Mouse (Mus musculus): ENCODE data around the gene Rpl39. TPM values are rescaled to one million over a fixed set of nuclear protein-coding genes. Genes with fewer than 3 reads are reported as not detected.
A peak's percentile ranks its signal among the peaks of the same experiment; 100 is the strongest.
"Not testable (repeated sequence)": the region's sequence is repeated elsewhere in the genome, so short reads cannot be mapped to it uniquely, and the experiment has no call there.

Rpl39 gene
- 1,000 to 10,000 TPM in 1 of 2 experiments, 100 to 1,000 TPM in 1; 487 to 1,066 TPM for polyA plus RNA-seq (2017; shearing (Covaris generic))

DNA sequence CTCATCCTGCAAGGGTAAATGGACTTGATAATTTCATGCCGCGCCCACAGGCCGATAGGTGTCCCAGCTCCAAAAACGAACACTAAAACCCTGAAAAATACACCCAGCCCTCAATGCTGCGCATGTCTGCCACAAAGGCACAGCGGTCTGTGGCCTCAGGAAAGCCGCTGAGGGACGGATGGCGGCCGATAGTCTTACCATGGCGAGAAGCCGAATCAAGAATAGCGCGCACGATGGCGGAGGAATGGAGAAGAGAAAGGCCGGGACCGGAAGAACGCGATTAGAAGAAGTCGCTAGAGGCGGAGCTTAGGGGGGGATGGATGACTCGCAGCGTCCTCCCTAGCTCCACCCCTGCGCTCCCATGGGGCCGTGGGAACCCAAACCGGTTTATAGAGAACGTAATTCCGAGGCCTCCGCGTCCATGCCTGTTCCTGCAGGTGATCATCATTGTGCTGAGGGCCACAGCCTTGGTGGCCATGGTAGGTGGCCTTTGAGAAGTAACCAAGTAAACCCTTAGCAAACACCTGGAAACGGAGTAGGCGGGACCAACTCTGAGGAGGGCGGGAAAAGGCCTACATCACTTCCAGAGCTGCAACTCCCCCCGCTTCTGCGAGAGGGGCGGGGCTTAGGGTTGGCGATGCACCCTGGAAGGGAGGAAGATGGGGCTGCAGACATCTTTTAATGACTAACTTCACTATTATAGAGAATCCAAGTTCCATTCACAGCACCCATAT is at the start of gene Rpl39:
Rpl39 (minus strand) TSS at position 476 of the 734 bp plus-strand sequence.
- ATAC-seq, result peak; percentile 91

DNA sequence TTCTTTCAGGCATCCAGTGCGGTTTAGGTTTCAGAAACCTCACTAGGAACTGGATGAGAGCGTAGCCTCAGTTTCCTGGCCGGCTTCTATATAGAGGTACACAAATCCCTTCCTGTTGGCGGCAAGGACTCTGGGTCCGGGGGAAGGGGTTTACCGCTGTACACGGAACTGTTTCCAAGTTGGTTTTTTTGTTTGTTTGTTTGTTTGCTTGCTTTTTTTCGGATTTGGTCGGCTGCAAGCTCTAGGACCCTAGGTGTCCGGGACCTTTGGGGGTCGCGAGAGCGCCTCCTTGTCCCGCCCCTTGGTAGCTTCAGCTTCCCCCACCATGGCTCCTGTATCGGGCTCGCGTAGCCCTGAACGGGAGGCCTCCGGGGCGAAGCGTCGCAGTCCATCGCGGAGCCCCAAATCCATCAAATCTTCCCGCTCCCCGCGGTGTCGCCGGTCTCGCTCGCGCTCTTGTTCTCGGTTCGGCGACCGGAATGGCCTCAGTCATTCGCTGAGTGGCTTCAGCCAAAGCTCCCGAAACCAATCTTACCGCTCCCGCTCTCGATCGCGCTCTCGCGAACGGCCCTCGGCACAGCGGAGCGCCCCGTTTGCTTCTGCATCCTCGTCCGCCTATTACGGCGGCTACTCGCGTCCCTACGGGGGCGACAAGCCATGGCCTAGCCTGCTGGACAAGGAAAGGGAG is 41.6 kb upstream of the Rpl39 start, which contains the start of gene Nkap:
Nkap (plus strand) TSS at position 125 of the 688 bp plus-strand sequence.
- ATAC-seq, result peak; percentile 92

DNA sequence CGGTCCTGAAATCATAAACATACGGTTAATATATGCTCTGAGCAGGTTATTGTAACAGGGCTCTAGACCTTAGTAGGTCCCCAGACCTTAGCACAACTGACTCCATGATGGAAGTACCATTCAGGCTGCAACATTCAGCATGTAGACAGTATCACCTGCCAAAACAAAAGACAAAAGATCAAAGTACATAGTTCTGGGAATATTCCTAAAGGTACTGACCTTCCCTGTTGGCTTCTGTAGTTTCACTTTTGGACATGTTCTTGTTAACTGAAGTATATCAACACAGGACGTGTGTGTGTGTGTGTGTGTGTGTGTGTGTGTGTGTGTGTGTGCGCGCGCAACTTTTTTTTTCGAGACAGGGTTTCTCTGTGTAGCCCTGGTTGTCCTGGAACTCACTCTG is 40.3 kb upstream of the Rpl39 start:
- ATAC-seq, result no peak

DNA sequence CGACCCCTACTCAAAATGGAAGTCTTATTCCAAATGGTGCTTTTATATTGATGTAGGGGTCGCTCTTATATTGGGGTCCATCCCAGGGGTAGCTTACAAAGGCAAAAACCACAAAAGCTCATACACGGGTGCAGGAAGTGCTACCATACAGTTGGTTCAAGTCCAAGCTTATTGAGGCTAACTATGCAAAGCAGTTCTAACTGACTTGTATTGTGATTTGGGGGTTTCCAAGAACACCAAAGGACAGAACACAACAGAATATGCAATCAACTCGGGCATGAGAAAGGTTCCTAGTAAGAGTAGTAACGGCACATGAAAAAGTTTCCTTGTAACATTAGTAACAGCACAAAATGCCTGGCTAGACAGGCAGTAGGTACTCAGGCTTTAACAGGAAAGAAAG is 35.0 kb upstream of the Rpl39 start:
- ATAC-seq, result no peak

DNA sequence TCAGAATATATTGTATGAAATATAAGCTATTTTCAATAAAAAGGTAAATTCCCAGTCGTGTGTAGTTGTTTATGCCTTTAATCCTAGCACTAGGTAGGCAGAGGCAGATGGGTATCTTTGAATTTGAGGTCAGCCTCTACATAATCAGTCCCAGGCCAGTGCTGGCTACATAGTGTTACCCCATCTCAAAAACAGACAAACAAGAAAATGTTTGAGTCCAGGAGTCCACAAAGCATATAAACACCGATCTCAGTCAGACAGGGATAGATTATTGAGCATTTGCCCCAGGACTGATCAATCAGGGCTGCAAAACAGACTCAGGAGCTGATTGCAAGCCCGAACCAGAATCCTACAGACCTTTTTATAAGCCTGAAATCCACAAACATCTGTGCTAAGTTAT is 34.4 kb upstream of the Rpl39 start:
- ATAC-seq, result no peak

DNA sequence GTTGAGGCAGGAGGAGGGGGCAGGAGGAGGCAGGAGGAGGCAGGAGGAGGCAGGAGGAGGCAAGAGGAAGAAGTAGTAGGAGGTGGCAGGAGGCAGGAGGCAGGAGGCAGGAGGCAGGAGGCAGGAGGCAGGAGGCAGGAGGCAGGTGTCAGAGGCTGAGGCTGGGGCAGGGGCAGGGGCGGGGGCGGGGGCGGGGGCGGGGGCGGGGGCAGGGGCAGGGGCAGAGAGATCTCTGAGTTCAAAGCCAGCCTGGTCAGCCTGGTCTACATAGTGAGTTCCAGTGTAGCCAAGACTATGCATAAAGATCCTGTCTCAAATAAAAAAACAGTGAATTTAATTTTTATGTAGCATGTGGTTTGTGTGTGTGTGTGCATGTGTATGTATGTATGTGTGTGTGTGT is 31.9 kb upstream of the Rpl39 start:
- no peak for ATAC-seq

DNA sequence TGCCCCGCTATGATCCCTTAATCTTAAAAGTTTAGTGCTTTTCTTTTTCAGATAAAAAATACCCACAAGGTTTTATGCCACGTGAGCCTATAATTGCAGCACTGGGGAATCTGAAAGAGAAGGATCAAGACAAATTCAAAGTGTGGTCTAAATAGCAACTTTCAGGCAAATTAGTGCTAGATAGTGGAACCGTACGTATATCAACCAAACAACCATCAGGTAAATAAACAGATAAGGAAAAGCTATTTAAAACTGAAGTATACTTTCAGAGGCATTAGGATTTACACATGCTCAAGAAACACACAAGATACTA is 25.6 kb upstream of the Rpl39 start:
- ATAC-seq, result no peak

DNA sequence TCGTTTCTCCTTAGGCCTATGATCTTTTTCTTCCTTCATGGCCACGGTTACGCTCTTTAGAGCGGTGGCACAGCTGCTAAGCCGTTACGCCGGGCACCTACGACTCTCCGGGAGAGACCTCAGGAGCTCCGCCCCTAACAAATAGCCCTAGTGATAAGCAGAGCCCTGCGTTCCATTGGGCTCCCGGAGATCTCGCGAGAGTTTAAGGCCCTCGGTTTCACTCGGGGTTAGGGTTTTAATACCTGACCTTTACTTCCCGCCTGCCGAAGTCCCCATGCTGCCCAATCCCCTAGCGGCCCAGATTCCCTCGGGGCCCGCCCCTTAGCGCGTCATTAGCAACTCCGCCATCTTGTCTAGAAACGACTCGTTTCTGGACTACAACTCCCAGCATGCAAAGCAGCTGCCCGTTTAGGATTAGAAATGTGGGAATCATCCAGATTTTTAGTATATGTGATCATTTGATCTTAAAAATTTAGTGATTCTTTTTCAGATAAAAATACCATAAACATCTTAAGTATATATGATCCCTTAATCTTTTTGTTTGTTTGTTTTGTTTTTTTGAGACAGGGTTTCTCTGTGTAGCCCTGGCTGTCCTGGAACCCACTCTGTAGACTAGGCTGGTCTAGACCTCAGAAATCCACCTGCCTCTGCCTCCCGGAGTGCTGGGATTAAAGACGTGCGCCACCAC is 25.1 kb upstream of the Rpl39 start, which contains the start of gene Upf3b:
Upf3b (minus strand) TSS at position 130 of the 688 bp plus-strand sequence.
- ATAC-seq, result peak; percentile 97

DNA sequence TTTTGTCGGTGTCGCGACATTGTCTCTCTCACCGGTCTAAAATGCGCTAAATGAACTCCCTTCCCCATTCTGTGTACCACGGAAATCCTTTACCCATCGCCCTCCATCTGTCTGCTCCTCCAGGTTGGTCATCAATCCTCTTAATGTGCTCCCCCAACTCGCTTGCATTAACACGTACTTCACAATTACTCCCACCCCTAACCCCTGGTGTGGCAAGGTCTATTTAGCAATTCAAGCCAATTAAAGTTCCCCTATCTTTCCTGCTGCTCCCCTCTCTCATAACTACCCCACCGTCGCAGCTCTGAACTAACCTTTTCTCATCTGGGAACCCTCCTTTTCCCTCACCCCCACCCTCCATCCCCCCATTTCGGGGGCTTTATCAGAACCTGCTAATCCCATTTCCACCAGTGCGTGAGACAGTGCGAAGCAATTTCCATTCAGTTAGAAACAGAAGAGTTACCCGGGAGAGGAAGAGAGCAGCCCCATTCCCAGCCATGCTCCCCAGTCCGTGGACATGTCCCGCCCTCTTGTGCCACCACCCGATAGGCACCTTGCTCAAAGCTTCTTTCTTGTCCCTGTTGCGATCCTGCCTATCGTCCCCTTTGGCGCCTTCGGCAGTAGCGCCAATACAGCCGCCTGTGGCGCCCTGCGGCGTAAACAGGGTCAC is 24.5 kb upstream of the Rpl39 start:
- ATAC-seq, result peak; percentile 48

DNA sequence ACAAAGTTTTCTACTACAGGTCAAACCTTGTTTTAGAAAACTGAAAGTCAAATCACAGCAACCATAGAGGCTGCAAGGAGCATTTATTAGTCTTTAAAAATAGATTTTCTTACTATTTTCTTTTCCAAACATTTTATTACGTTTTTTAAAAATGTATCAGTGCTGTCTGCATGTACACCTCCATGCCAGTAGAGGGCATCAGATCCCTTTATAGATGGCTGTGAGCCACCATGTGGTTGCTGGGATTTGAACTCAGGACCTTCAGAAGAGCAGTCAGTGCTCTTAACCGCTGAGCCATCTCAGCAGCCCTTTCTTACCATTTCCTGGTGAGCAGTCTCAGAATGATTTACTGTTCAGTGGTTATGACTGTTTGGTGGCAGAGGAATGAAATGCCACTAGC is 18.6 kb upstream of the Rpl39 start:
- ATAC-seq, result no peak

DNA sequence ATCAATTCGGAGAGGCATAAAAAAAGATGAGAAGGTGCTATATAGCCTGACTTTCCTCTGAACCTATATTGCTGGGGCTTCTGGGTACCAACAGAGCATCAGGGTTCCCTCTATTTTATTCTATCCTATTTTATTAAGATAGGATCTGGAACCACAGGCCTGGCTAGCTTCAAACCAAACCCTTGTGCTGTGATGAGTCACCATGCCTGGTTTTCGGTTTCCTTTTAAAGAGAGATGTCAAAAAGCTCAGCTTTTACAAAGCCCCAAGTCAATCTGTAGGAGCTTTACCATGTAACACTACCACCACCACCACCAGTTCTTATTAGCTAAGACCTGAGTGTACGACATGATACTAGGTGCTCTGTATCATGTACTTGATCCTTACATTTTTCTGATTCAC is 13.5 kb upstream of the Rpl39 start:
- ATAC-seq, result no peak

DNA sequence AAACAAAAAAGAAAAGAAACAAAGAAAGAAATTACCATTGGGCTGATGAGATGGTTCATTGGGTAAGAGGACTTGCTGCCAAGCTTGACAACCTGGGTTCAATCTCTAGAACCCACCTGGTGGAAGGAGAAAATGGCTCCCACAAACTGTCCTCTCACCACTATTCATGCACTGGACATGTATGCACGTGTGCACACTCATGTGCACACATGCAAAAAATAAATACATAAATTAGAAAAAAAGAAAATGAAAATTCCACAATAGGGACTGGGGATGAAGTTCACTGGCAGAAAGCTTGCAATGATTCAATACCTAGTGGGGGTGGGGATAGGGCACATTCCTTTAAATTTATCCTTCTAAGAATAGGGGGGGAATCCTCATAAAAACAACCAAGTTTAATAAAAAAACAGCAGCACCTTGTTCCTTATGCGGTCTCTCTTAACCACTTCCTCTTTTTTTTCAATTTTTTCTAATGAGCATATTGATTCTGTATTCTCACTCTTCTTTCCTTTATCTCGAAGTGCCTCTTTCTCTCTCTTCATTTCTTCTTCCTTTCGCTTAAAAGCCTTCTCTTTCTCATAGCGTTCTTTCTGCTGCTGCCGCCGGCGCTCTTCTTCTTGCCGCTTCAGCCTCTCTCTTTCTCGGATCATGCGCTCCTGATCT is 10.0 kb upstream of the Rpl39 start:
- ATAC-seq, result peak; percentile 35

DNA sequence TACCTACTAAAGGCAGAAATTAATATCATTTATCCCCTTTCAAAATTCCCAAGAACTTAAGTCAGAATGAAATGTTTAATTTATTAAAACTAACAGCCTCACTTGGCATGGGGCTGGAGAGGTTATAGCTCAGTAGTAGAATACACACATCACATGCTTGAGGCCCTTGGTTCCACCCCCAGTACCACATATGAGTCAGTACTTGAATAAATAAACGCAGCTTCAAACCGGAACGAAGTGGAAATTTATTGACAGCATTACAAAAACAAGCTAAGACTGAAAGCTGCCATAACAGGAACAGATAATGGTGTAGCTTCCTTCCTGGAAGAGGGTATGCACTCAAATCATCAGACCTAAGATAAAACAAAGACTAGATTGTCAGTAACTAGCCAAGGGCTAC is 6.3 kb upstream of the Rpl39 start:
- peak; percentile 89 for ATAC-seq

DNA sequence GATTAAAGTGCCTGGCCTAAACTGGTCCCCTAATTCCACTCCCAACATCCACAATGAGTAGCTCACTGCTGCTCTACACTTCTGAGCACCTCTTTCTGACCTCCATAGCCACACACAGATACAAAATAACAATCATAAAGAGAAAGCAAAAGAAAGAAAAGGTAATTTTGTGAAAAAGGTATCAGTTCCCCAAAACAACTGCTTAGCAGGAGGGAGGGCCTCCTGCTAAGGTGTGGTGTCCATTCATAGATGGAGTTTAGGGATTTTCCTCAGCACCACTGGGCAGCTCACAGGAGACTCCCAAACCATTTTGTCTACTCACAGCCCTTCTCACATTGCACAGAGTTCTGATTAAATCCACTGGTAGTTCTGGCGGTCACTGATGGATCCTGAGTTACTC is 3.6 kb upstream of the Rpl39 start:
- no peak for ATAC-seq

DNA sequence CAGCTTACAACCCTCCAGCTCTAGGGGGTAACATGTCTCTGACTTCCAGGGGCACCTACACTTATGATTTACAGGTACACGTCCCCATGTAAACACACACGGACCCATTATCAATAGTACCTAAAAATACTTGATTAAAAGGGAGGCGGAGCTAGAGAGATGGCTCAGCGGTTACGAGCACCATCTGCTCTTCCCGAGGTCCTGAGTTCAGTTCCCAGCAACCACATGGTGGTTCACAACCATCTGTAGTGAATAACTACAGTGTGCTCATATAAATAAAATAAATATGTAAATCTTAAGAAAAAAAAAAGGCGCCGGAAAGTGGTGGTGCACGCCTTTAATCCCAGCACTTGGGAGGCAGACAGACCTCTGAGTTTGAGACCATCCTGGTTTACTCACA is 463 bp upstream of the Rpl39 start:
- peak; percentile 35 for ATAC-seq

DNA sequence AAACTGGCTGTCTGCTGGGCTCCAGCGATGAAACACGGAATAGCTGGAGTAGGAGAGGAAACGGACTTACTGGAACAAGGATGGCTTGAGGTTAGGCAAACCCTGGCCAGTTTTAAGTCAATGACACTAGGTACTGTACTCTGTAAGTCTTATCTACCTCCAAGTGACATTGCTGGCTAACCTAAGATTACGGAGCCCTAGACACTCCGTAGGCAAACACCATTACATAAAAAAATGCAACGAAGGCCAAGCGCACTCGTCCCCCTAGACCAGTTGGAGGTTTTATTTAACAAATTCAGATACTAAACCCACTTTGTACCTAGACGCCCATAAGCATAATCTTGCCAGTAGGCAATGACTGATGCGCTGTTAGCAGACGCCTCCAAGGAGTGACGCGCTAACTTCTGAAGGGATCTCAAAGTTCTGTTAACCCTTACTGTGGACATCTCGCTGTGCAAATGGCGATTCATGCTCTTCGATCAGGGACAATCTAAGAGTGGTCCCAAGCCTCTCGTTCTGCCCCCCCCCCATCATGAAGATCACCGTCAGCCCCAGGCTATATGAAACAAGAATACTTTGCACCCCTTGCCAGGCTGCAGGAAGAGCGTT is 780 bp downstream of the Rpl39 start:
- ATAC-seq, result peak; percentile 16

DNA sequence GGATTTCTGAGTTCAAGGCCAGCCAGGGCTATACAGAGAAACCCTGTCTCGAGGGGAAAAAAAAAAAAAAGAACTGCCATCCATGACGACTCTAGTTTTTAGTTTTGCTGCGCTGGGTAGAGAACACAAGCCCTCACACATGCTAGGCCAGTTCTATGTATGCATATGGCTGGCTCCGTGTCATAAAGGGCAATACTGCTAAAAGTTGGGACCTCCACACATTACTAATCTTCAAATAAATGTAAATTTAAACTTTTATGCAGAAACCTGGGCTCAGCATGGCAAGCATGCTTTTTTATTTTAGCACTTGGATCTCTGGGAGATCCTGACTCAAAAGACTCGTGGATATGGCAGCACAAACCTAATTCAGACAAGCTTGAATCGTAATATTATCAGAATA is 4.0 kb downstream of the Rpl39 start:
- no peak for ATAC-seq

DNA sequence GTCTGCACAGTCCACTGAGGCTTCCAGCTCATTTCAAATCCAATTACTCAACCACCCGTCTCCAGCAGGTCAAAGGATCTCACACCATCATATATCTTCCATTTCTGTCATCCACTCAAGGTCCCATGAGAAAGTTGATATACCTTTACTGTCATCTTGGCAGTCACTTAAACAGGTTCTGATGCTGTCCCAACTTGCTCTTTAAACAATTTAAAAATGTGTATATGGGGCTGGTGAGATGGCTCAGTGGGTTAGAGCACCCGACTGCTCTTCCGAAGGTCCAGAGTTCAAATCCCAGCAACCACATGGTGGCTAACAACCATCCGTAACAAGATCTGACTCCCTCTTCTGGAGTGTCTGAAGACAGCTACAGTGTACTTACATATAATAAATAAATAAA is 4.9 kb downstream of the Rpl39 start:
- ATAC-seq, result not testable (repeated sequence)

DNA sequence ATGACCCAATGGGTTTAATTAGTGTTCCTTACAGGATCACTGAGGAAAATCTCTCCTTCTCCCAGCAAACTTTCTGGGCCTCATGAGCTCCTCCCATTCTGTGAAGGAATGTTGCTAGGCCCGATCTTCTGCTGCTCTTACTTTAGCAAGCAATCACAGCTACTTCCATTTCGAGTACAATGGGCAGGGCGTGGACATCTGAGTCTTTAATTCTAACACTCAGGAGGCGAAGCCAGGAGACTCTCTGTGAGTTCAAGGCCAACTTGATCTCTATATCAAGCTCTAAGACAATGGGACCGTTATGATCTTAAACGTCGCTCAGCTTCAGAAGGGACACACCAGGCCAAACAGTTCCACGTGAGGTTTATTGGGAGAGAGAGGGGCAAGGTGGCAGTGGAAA is 8.6 kb downstream of the Rpl39 start:
- ATAC-seq, result no peak

DNA sequence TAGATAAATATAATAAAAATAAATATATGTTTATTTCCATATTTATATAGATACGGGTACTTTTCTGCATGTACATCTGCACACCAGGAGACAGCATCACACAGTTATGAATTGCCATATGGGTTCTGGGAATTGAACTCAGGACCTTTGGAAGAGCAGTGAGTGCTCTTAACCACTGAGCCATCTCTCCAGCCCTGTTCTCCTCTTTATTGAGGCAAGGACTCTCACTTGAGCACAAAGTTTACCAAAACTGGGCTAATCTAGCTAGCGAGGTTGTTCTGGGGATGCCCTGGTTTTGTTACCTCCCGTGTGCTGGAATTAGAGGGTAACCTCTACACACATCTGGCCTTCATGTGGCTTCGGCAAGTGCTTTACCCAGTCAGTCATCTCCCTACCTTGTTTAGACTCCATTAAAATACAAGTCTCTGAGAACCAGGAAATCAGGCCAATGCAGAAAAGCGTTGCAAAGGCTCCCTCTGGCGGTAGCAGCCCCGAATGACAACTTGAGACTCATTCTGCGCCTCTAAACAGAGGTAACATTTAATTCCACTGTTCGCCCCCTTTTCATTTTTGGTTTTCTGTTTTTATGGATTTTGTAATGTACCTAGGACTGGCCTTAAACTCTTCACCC is 10.8 kb downstream of the Rpl39 start:
- peak; percentile 92 for ATAC-seq

DNA sequence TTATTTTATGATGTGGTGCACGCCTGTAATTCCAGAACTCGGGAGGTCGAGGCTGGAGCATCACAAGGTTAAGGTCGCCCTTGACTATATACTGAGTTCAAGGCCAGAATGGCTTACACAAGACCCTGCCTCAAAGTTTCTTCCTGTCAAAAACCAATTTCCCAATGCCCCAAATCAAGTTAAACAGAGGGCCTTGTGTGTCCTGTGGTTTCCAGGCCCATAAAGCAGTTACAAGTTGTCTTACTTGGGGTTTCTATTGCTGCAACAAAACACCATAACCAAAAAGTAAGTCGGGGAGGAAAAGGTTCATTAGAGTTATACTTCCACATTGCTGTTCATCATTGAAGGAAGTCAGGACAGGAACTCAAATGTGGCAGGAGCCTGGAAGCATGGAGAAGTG is 16.4 kb downstream of the Rpl39 start:
- ATAC-seq, result no peak

DNA sequence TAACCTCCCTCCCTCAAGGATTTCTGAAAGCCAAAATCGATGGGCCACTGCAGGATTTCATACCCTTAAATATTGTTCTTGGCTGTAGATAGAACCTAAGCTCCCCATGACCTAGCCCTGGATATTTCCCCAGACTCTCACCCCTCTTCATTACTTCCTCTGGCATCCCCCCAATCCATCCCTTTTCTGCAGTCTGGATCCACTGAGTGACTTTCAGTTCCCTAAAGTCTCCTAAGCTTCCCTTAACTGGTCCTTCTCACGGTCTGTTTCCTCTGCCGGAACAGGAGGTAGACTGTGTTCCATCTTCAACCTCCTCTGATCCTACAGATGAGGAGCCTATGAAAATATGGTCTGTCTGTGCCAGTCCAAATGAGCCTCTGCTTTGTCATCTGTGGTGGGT is 17.9 kb downstream of the Rpl39 start:
- ATAC-seq, result no peak
